8 mouse cellular contexts compared by ENCODE assay signal in the genomic region with DNA sequence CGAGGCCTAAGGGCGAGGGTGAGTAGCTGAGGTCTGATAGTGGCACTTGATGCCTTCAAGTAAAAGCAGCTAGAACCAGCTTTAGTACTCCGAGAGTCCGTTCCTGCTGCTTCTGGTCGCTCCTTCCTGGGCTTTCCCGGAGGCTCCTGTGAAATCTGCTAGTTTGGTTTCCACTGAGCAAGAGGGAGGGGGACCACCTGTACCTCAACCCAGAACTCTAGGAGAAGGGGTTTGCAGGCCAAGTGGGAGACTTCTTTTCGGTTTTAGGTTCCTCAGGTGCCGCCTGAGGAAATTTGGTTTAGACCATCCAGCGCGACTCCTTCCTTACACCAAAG. TPM values are rescaled to one million over a fixed set of nuclear protein-coding genes. Genes with fewer than 3 reads are reported as not detected.
DNase-seq lines count a peak whose midpoint lies in the region; ATAC-seq and TF ChIP-seq lines count a peak whose summit lies in the region.

No protein-coding gene starts in this region.

- peaks cover 34% of the 10 kb centered on the region for H3K36me3 ChIP-seq in embryonic facial prominence, embryonic 15.5 days
- peaks cover 4% of the 10 kb centered on the region; the same call in 1 of the 2 replicates for H3K36me3 ChIP-seq in limb, embryonic 11.5 days (ENCODE audit: control insufficient read depth, insufficient read depth, low read length)
- H3K36me3 ChIP-seq in neural tube, embryonic 14.5 days (ENCODE audit: control insufficient read depth, insufficient read depth, low read length), result peaks cover 14% of the 10 kb centered on the region

- H3K9ac ChIP-seq in embryonic facial prominence, embryonic 15.5 days, result peak overlapping the region; percentile 78
- H3K9ac ChIP-seq in limb, embryonic 11.5 days (ENCODE audit: low read length), result peak overlapping the region; percentile 83
- peak overlapping the region; percentile 85 for H3K9ac ChIP-seq in neural tube, embryonic 14.5 days (replicated peaks; ENCODE audit: low read depth, low read length)

- intact Hi-C loops in gastrocnemius, postnatal 36 days (cut with DNase I), result loop anchor here (10.0 kb wide), 1 partner anchor 229 kb away; a partner anchor contains a TSS

- no peak for TF ChIP-seq CTCF in lung, adult 2 months (IDR thresholded peaks at IDR 0.05; ENCODE audit: insufficient read depth, low read length)

- peak overlapping the region; percentile 62 for H3K4me3 ChIP-seq in lung, adult 2 months (replicated peaks; ENCODE audit: extremely low read depth, low read depth, low read length)
- H3K4me3 ChIP-seq in embryonic facial prominence, embryonic 15.5 days (replicated peaks), result peak overlapping the region; percentile 93
- H3K4me3 ChIP-seq in limb, embryonic 11.5 days (ENCODE audit: low read depth, low read length), result peak overlapping the region; percentile 77
- peak overlapping the region; percentile 85 for H3K4me3 ChIP-seq in neural tube, embryonic 14.5 days (ENCODE audit: low read depth, low read length)

- no peaks in the 10 kb centered on the region for H3K9me3 ChIP-seq in embryonic facial prominence, embryonic 15.5 days (replicated peaks)
- no peaks in the 10 kb centered on the region for H3K9me3 ChIP-seq in limb, embryonic 11.5 days (ENCODE audit: control insufficient read depth, low read length)
- no peaks in the 10 kb centered on the region for H3K9me3 ChIP-seq in neural tube, embryonic 14.5 days (ENCODE audit: control insufficient read depth, low read length)

- H3K4me1 ChIP-seq in lung, adult 2 months (ENCODE audit: control insufficient read depth, insufficient read depth, low read length), result peaks cover 13% of the 10 kb centered on the region; the same call in 1 of the 2 replicates
- H3K4me1 ChIP-seq in embryonic facial prominence, embryonic 15.5 days, result peaks cover 44% of the 10 kb centered on the region
- H3K4me1 ChIP-seq in limb, embryonic 11.5 days (ENCODE audit: control insufficient read depth, insufficient read depth, low read length), result peaks cover 3% of the 10 kb centered on the region; the same call in 1 of the 2 replicates
- peaks cover 40% of the 10 kb centered on the region for H3K4me1 ChIP-seq in neural tube, embryonic 14.5 days (ENCODE audit: control insufficient read depth, insufficient read depth, low read length)

- peak overlapping the region; percentile 57 for H3K4me2 ChIP-seq in embryonic facial prominence, embryonic 15.5 days (replicated peaks)
- peak overlapping the region; percentile 76 for H3K4me2 ChIP-seq in limb, embryonic 11.5 days (ENCODE audit: low read depth, severe bottlenecking)
- peak overlapping the region; percentile 77 for H3K4me2 ChIP-seq in neural tube, embryonic 14.5 days (ENCODE audit: low read depth, low read length)

- no peak for DNase-seq in lung, adult 2 months
- DNase-seq in lung, postnatal 4 days, result no peak
- no peak for DNase-seq in limb, embryonic 11.5 days (ENCODE audit: low spot score)
- DNase-seq in gastrocnemius, postnatal 36 days, result no peak
- DNase-seq in right cerebral cortex, adult 2 months (ENCODE audit: low spot score in 2 of 2), result no peak

- 0 out of 2 replicates have a peak, but pooled peaks have one; percentile 40 for TF ChIP-seq POLR2A in lung, adult 2 months (IDR thresholded peaks at IDR 0.05; ENCODE audit: borderline replicate concordance, extremely low read depth, low read depth, low read length)

- ATAC-seq in embryonic facial prominence, embryonic 15.5 days (ENCODE audit: insufficient number of reproducible peaks, low FRiP score, low TSS enrichment, low read depth), result no peak; the same call in 1 of the 2 replicates
- ATAC-seq in limb, embryonic 11.5 days (ENCODE audit: insufficient number of reproducible peaks, low FRiP score, low TSS enrichment, low read depth), result peak; percentile 52
- no peak for ATAC-seq in neural tube, embryonic 14.5 days (ENCODE audit: low read depth)
- ATAC-seq in cerebellum, adult (ENCODE audit: insufficient number of reproducible peaks, low FRiP score, low TSS enrichment), result no peak

- peak overlapping the region; percentile 83 for H3K27ac ChIP-seq in embryonic facial prominence, embryonic 15.5 days (replicated peaks)
- H3K27ac ChIP-seq in limb, embryonic 11.5 days (replicated peaks; ENCODE audit: low read depth, low read length), result no peak overlapping the region
- peak overlapping the region; percentile 88 for H3K27ac ChIP-seq in neural tube, embryonic 14.5 days (ENCODE audit: low read depth, low read length)

- 6% methylated on average over 10 of the region's 10 CpGs for WGBS in lung, adult 2 months
- 5% methylated on average over 10 of the region's 10 CpGs for WGBS in embryonic facial prominence, embryonic 15.5 days
- WGBS in limb, embryonic 11.5 days, result 6% methylated on average over 10 of the region's 10 CpGs
- 3% methylated on average over 10 of the region's 10 CpGs for WGBS in neural tube, embryonic 14.5 days

- no peaks in the 10 kb centered on the region for H3K27me3 ChIP-seq in embryonic facial prominence, embryonic 15.5 days
- no peaks in the 10 kb centered on the region for H3K27me3 ChIP-seq in limb, embryonic 11.5 days (ENCODE audit: control insufficient read depth, insufficient read depth, low read length)
- no peaks in the 10 kb centered on the region for H3K27me3 ChIP-seq in neural tube, embryonic 14.5 days (ENCODE audit: control insufficient read depth, insufficient read depth, low read length)

RNA-seq across cellular contexts. Expression of a gene that starts 0.4 kb away (rescaled TPM):
- polyA plus RNA-seq in lung, adult 2 months (2012; rRNA removed), result 163 TPM in 2 replicates
- polyA plus RNA-seq in embryonic facial prominence, embryonic 15.5 days (2015; fragmentation: Nextera tagmentation; extraction: Ambion mirVana), result 45.2 and 48.1 TPM in 2 replicates
- 22.7 and 25.8 TPM in 2 replicates for polyA plus RNA-seq in limb, embryonic 11.5 days (2014; fragmentation: Nextera tagmentation; extraction: Ambion mirVana)
- polyA plus RNA-seq in neural tube, embryonic 14.5 days (2014; fragmentation: Nextera tagmentation; extraction: Ambion mirVana), result 92.3 and 93.1 TPM in 2 replicates
- total RNA-seq in gastrocnemius, postnatal 36 days (2021), result 10 to 100 TPM; 13.9 to 15.1 TPM

RNA-seq across cellular contexts. Expression of a gene that starts 6.1 kb away (rescaled TPM):
- polyA plus RNA-seq in lung, adult 2 months (2012; rRNA removed), result 95.7 and 110 TPM in 2 replicates
- polyA plus RNA-seq in embryonic facial prominence, embryonic 15.5 days (2015; fragmentation: Nextera tagmentation; extraction: Ambion mirVana), result 204 and 209 TPM in 2 replicates
- 160 and 166 TPM in 2 replicates for polyA plus RNA-seq in limb, embryonic 11.5 days (2014; fragmentation: Nextera tagmentation; extraction: Ambion mirVana)
- 155 and 163 TPM in 2 replicates for polyA plus RNA-seq in neural tube, embryonic 14.5 days (2014; fragmentation: Nextera tagmentation; extraction: Ambion mirVana)
- 10 to 100 TPM; 53.7 to 55.9 TPM for total RNA-seq in gastrocnemius, postnatal 36 days (2021)

RNA-seq across cellular contexts. Expression of a gene that starts 6.4 kb away (rescaled TPM):
- 63.9 and 71.2 TPM in 2 replicates for polyA plus RNA-seq in lung, adult 2 months (2012; rRNA removed)
- 96.7 and 97.7 TPM in 2 replicates for polyA plus RNA-seq in embryonic facial prominence, embryonic 15.5 days (2015; fragmentation: Nextera tagmentation; extraction: Ambion mirVana)
- 72.6 and 80.0 TPM in 2 replicates for polyA plus RNA-seq in limb, embryonic 11.5 days (2014; fragmentation: Nextera tagmentation; extraction: Ambion mirVana)
- 84.7 and 87.5 TPM in 2 replicates for polyA plus RNA-seq in neural tube, embryonic 14.5 days (2014; fragmentation: Nextera tagmentation; extraction: Ambion mirVana)
- 1 to 10 TPM; 5.7 to 8.0 TPM for total RNA-seq in gastrocnemius, postnatal 36 days (2021)

RNA-seq across cellular contexts. Expression of a gene that starts 6.6 kb away (rescaled TPM):
- polyA plus RNA-seq in lung, adult 2 months (2012; rRNA removed), result 243 and 295 TPM in 2 replicates
- 30.0 and 33.1 TPM in 2 replicates for polyA plus RNA-seq in embryonic facial prominence, embryonic 15.5 days (2015; fragmentation: Nextera tagmentation; extraction: Ambion mirVana)
- 15.1 and 16.0 TPM in 2 replicates for polyA plus RNA-seq in limb, embryonic 11.5 days (2014; fragmentation: Nextera tagmentation; extraction: Ambion mirVana)
- polyA plus RNA-seq in neural tube, embryonic 14.5 days (2014; fragmentation: Nextera tagmentation; extraction: Ambion mirVana), result 6.1 and 31.1 TPM in 2 replicates
- total RNA-seq in gastrocnemius, postnatal 36 days (2021), result 1 to 10 TPM; 1.8 to 2.2 TPM

RNA-seq across cellular contexts. Expression of a gene that starts 16.9 kb away (rescaled TPM):
- 1.8 and 2.4 TPM in 2 replicates for polyA plus RNA-seq in lung, adult 2 months (2012; rRNA removed)
- polyA plus RNA-seq in embryonic facial prominence, embryonic 15.5 days (2015; fragmentation: Nextera tagmentation; extraction: Ambion mirVana), result 1.1 and 2.8 TPM in 2 replicates
- polyA plus RNA-seq in limb, embryonic 11.5 days (2014; fragmentation: Nextera tagmentation; extraction: Ambion mirVana), result 0.62 and 1.2 TPM in 2 replicates
- polyA plus RNA-seq in neural tube, embryonic 14.5 days (2014; fragmentation: Nextera tagmentation; extraction: Ambion mirVana), result 2.0 and 2.8 TPM in 2 replicates
- total RNA-seq in gastrocnemius, postnatal 36 days (2021), result under 1 TPM; 0.43 to 0.62 TPM
